Mouse (Mus musculus) midbrain, embryonic 12.5 days (tissue): ENCODE measurements around the gene Slc25a44. TPM values are rescaled to one million over a fixed set of nuclear protein-coding genes. Genes with fewer than 3 reads are reported as not detected.

Source experiments
- ATAC-seq: fragments of 200-750 bp; cut with Nextera tagmentation; 2 replicates; pipeline ENCODE4 v1.8.0; 2017; ENCODE audit warnings: low read depth, moderate TSS enrichment, moderate library complexity; ENCODE audit not compliant: low FRiP score
- H3K27ac ChIP-seq: fragments of 300-500 bp; sonication (generic); replicated peaks from 2 replicates; pipeline ENCODE4 v1.5.1; 2016; ENCODE audit warnings: mild to moderate bottlenecking
- H3K27me3 ChIP-seq: fragments of 300-500 bp; sonication (generic); 2 replicates; pipeline ENCODE4 v1.6.1; 2016; ENCODE audit warnings: mild to moderate bottlenecking
- H3K36me3 ChIP-seq: fragments of 300-500 bp; sonication (generic); 2 replicates; pipeline ENCODE4 v1.6.1; 2016
- H3K4me1 ChIP-seq: fragments of 300-500 bp; sonication (generic); 2 replicates; pipeline ENCODE4 v1.6.1; 2016
- H3K4me2 ChIP-seq: fragments of 300-500 bp; sonication (generic); replicated peaks from 2 replicates; pipeline ENCODE4 v1.6.1; 2016; ENCODE audit warnings: mild to moderate bottlenecking, moderate library complexity
- H3K4me3 ChIP-seq: fragments of 300-500 bp; sonication (generic); 2 replicates; pipeline ENCODE4 v1.5.1; 2016; ENCODE audit warnings: mild to moderate bottlenecking
- H3K9ac ChIP-seq: fragments of 300-500 bp; sonication (generic); replicated peaks from 2 replicates; pipeline ENCODE4 v1.6.1; 2016; ENCODE audit warnings: mild to moderate bottlenecking, moderate library complexity
- H3K9me3 ChIP-seq: fragments of 300-500 bp; sonication (generic); 2 replicates; pipeline ENCODE4 v1.6.1; 2016; ENCODE audit warnings: mild to moderate bottlenecking
- WGBS: fragments of 180-500 bp; shearing (Covaris S2); methylation state at CpG from one replicate; pipeline ENCODE4 v1.1.7; 2016; 5-methylcytosine and 5-hydroxymethylcytosine counted together
- polyA plus RNA-seq: library from polyadenylated mRNA; unstranded; fragments of >200 nt; fragmentation: Nextera tagmentation; extraction: Ambion mirVana; gene quantifications from 2 replicates; pipeline ENCODE4 v1.2.1, GENCODE M21; 2016

Gene Slc25a44
- polyA plus RNA-seq, result 23.6 and 24.6 TPM in 2 replicates

DNA sequence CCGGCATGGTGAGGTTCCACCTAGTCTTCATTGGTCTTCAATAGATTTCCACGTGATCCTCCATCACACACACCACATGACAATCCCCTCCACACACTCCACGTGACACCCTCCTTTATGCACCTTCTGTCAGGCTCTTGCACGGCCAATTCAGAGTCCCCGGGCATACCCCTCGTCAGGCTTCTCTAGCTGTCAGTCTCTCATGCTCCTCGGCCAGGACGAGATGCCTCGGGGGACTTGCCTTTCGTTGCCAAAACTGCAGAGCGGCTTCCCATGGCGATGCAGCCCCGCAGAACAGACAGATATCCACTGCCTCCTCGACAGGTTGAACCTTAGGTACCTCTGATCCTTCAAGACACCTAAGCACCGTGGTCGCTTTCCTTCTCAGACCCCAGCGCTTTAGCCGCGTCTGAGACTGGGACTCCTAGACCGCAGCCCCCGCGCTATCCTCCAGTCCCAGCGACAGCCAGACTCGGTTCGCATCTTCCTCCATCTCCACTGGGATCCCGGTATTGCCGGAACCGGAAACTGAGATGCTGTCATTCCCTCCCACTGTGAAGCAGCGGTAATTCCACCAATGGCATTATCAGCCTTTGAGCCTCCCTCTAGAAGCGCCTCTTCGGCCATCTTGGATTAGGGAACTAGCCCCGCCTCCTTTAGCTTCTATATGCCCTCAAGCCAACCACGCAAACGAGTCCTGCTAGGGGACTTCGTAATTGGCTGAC is at the start of gene Slc25a44:
Gene Slc25a44, minus strand, starts transcription at position 535 of the 725 bp plus-strand sequence.
- peak within 1 kb of the TSS; percentile 83 for H3K4me2 ChIP-seq
- peaks cover 6% of the 10 kb centered on the region; the same call in 1 of the 2 replicates for H3K27me3 ChIP-seq
- H3K27ac ChIP-seq, result peak within 1 kb of the TSS; percentile 46
- H3K9me3 ChIP-seq, result no peaks in the 10 kb centered on the region
- H3K9ac ChIP-seq, result peak within 1 kb of the TSS; percentile 76
- peaks cover 25% of the 10 kb centered on the region for H3K4me1 ChIP-seq
- H3K4me3 ChIP-seq, result peak within 1 kb of the TSS; percentile 84
- WGBS, result under 1% methylated on average over 35 of the region's 35 CpGs
- ATAC-seq, result peak; percentile 98
- peaks cover 19% of the 10 kb centered on the region for H3K36me3 ChIP-seq

DNA sequence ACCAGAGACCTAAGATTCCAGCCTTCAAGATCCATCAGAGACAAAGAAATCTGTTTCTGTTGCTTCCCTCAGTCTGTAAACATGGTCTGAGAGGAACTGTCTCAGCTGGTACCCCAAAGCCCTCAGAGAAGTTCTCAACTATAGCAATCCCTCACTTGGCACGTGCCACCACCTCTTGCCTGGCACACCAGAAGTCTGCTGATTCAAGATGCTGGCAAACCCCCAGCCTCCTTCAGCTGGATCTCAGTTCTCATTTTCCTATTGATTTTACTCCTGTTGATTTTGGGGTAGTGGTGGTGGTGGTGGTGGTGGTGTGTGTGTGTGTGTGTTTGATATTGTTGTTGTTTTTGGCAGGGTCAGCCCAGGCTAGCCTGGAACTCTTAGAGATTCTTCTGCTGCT is 48.6 kb upstream of the Slc25a44 start:
- WGBS, result 88% methylated on average over 1 of the region's 1 CpGs
- H3K4me1 ChIP-seq, result peaks cover 10% of the 10 kb centered on the region; the same call in 1 of the 2 replicates

DNA sequence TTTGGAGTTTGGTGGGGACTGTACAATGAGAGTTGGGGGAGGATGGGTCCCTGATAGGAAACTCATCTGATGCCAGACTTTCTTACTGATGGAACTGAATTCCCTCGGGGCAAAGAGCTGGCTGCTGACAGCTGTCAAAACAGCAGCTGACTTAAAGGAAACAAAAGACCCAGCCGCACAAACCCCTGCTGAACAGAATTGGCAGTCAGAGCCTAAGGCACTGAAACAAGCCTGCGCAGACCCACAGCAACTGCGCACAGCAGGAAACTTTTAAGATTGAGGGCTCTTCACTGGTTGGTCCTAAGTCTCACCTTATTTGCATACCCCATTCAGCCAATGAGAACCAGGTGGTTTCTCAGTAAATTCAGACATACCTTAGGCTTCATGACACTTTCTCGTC is 48.1 kb upstream of the Slc25a44 start:
- 0 out of 2 replicates have a peak, but pooled peaks have one; percentile 44 for ATAC-seq
- H3K27ac ChIP-seq, result no peak overlapping the region
- 0 out of 2 replicates have a peak, but pooled peaks cover 6% of the 10 kb centered on the region for H3K27me3 ChIP-seq
- no peaks in the 10 kb centered on the region for H3K9me3 ChIP-seq
- WGBS, result 34% methylated on average over 5 of the region's 5 CpGs
- no peaks in the 10 kb centered on the region for H3K36me3 ChIP-seq
- H3K4me2 ChIP-seq, result no peak overlapping the region
- no peak overlapping the region for H3K4me3 ChIP-seq
- H3K9ac ChIP-seq, result no peak overlapping the region
- H3K4me1 ChIP-seq, result peaks cover 10% of the 10 kb centered on the region; the same call in 1 of the 2 replicates

More for the DNA sequence above, 48.6 kb upstream of the Slc25a44 start:
- Histone ChIP-seq H3K4me2 (no peak overlapping the region), H3K4me3 (no peak overlapping the region), H3K9ac (no peak overlapping the region), H3K27me3 (peaks cover 5% of the 10 kb centered on the region; the same call in 1 of the 2 replicates), H3K36me3 (no peaks in the 10 kb centered on the region), H3K9me3 (no peaks in the 10 kb centered on the region), H3K27ac (no peak overlapping the region)
- ATAC-seq, result no peak

DNA sequence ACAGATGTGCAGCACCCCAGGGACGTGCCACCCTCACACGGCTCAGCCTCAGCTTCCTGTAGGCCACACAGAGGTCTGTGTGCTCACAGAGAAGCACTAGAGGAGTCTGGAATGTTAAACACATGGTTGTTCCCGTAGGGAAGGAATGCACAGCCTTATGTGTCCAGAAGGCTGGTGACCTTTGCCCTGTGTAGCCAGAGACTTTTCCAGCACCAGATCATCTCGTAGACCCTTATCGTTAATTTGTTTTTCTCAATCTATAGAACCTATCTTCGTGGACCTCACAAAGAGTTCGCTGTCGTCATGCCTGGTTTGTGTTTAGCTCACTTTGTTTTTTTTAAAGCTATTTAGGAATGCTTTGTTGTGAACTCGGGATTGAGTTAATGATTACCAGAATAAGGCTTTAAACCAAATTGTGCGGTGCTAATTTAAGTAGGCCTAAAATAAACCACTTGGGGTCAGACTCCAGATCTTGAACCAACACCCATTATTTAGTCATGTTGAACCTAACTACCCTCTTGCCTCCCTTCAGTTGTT is 46.1 kb upstream of the Slc25a44 start:
- ATAC-seq, result no peak
- Histone ChIP-seq H3K4me1 (peaks cover 12% of the 10 kb centered on the region; the same call in 1 of the 2 replicates), H3K4me3 (no peak overlapping the region), H3K9ac (no peak overlapping the region), H3K9me3 (no peaks in the 10 kb centered on the region), H3K27ac (no peak overlapping the region), H3K36me3 (no peaks in the 10 kb centered on the region), H3K4me2 (no peak overlapping the region), H3K27me3 (0 out of 2 replicates have a peak, but pooled peaks cover 12% of the 10 kb centered on the region)
- 70% methylated on average over 10 of the region's 10 CpGs for WGBS

DNA sequence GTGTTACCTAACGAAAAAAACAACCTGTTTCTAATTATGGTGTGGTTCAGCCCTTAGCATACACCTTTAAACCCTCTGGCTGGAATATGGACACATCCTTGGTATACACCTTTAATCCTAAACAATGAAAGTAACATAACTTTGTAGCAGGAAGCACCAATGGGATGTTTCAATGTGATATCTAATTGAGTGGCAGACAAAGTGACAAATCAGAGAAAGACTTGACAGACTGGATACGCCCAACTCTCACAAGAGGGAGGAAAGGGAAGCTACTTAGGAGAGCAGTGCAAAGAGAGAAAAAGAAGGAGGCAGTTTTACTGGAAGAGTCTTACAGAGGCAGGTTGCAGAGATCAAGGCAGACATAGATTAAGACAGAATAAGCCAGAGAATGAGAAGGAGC is 44.5 kb upstream of the Slc25a44 start:
- H3K27me3 ChIP-seq, result 0 out of 2 replicates have a peak, but pooled peaks cover 12% of the 10 kb centered on the region
- H3K4me1 ChIP-seq, result peaks cover 12% of the 10 kb centered on the region; the same call in 1 of the 2 replicates
- H3K27ac ChIP-seq, result no peak overlapping the region
- H3K36me3 ChIP-seq, result no peaks in the 10 kb centered on the region
- no peak overlapping the region for H3K9ac ChIP-seq
- no peaks in the 10 kb centered on the region for H3K9me3 ChIP-seq
- 84% methylated on average over 2 of the region's 2 CpGs for WGBS
- no peak overlapping the region for H3K4me3 ChIP-seq
- H3K4me2 ChIP-seq, result no peak overlapping the region
- ATAC-seq, result no peak

DNA sequence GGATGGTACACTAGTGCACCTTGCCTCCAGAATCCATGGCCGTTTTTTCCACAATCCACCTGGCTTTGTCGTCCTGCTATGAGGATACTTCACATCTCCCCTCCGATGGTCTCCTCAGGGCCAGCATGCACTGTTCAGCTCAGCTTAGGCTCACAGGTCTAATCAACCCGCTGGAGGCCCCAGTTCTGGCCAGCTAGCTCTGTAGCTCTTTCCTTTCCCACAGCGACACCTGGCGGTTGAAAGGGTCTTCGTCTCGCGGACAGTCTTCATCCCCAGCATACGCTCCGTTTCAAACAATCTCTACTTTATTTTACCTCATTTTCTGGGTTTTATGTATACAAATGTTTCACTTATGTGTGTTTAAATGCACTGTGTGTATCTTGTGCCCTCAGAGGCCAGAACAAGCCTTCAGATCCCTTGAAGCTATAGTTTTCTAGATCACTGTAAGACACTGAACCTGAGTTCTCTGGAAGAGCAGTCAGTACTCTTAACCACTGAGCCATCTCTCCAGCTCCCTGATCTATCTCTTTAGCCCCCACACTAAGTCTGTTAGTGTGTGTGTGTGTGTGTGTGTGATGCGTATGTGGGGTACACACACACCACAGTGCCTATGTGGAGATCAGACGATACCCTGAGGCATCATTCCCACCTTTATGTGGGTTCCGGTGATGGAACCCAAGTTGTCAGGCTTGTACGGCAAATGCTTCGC is 42.3 kb upstream of the Slc25a44 start:
- 27% methylated on average over 16 of the region's 16 CpGs for WGBS
- Histone ChIP-seq H3K9me3 (no peaks in the 10 kb centered on the region), H3K36me3 (no peaks in the 10 kb centered on the region), H3K4me3 (no peak overlapping the region), H3K4me2 (no peak overlapping the region), H3K9ac (no peak overlapping the region), H3K27ac (no peak overlapping the region), H3K4me1 (0 out of 2 replicates have a peak, but pooled peaks cover 2% of the 10 kb centered on the region), H3K27me3 (0 out of 2 replicates have a peak, but pooled peaks cover 12% of the 10 kb centered on the region)
- peak; percentile 82 for ATAC-seq

DNA sequence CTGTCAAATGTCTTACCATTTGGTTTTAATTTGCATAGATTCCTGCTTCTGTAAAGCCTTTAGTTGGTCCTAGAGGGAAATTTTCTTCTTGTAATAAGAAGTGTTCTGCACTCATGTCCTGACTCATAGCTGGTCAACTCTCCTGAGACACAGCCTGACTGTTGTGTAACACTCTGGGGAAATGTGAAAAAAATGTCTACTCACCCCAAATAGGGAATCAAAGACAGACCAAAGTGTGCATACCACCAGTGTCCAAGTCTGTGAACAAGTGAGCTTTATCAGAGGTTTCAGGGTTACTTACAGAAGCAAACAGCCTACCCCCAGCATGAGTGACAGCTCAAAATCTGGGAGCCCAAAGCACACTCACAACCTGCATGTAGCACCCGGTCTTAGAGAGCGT is 40.2 kb upstream of the Slc25a44 start:
- no peak overlapping the region for H3K27ac ChIP-seq
- 84% methylated on average over 2 of the region's 2 CpGs for whole genome bisulfite sequencing
- H3K9me3 ChIP-seq, result no peaks in the 10 kb centered on the region
- no peaks in the 10 kb centered on the region for H3K36me3 ChIP-seq
- no peak overlapping the region for H3K9ac ChIP-seq
- no peak overlapping the region for H3K4me3 ChIP-seq
- 0 out of 2 replicates have a peak, but pooled peaks cover 2% of the 10 kb centered on the region for H3K4me1 ChIP-seq
- peaks cover 26% of the 10 kb centered on the region for H3K27me3 ChIP-seq
- ATAC-seq, result no peak
- H3K4me2 ChIP-seq, result no peak overlapping the region

DNA sequence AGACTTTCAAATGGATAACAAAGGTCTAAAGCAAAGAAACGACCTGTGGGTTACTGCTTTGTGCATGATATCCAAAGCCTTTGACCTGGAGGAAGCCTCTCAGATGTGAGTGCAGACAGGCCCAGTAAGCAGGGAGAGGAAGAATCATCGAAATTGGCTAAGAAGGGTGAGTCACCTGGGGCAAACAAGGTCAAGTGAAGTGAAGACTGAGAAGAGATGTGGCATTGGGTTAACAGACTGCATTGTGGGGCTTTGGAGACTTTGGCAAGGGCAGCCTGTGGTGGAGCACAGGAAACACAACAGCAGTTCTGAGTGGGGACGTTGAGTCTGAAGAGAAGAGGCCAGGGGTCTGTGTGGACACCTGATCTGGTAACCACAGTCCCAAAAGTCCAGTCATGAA is 39.5 kb upstream of the Slc25a44 start:
- Histone ChIP-seq H3K4me3 (no peak overlapping the region), H3K36me3 (no peaks in the 10 kb centered on the region), H3K9me3 (no peaks in the 10 kb centered on the region), H3K9ac (no peak overlapping the region), H3K27ac (no peak overlapping the region), H3K27me3 (peaks cover 29% of the 10 kb centered on the region), H3K4me2 (no peak overlapping the region), H3K4me1 (0 out of 2 replicates have a peak, but pooled peaks cover 2% of the 10 kb centered on the region)
- no peak for ATAC-seq
- 57% methylated on average over 3 of the region's 3 CpGs for WGBS

DNA sequence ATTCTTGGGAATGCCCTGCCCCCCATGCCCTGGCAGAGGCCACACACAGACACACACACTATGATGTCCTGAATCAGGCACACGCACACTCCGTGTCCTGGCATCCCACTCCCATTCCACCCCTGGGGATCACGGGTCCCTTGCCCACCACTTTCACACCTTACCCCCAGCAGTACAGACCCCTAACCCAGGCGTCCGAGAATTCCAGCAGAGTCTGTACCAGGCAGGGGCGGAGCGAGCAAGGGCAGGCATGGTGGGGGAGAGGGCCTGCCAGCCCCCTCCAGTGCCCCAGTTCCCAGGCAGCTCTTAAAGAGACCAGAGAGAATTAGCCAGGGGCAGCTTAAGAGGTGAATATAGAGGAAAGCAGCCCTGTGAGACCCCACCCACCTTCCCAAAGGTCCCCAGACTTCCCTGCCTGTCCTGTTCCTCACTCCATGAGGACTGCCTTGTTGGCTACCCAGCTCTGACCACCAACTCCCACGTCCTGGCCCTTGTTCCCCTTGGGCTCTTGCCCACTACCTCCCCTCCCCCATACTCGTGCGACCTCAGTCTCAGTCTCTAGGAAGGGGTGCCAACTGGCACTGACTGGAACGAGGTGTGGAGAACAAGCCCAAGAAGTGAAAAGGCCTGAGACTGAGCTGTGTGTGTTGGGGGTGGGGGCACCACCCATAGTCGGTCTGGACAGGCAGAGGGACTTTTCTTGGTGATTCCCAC is 36.2 kb upstream of the Slc25a44 start, which contains the start of gene Sema4a:
Gene Sema4a, minus strand, starts transcription at position 200 of the 714 bp plus-strand sequence.
- Histone ChIP-seq H3K9me3 (no peaks in the 10 kb centered on the region), H3K4me3 (no peak within 1 kb of the TSS), H3K4me2 (no peak within 1 kb of the TSS), H3K27me3 (peaks cover 16% of the 10 kb centered on the region), H3K27ac (no peak within 1 kb of the TSS), H3K4me1 (peaks cover 21% of the 10 kb centered on the region), H3K36me3 (no peaks in the 10 kb centered on the region), H3K9ac (no peak within 1 kb of the TSS)
- no peak for ATAC-seq
- WGBS, result 47% methylated on average over 12 of the region's 12 CpGs

DNA sequence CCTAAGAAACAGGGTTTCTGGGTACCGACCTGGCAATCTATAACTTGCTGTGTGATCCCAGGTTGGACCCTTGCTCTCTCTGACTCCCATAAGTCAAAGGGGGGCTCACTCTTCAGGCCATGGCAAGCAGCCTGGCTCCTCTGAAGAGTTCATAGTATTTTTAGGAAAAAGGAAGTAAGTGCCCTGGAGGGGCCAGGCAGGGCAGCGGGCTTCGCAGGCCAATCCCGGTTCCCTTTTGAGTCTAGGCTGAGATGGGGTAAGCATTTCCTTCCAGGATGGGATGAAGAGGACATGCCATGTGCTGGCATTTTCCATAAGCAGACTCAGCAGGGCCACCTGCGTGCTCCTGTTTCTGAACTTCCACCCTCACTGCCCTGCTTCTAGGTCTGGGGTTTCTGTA is 35.1 kb upstream of the Slc25a44 start:
- peaks cover 16% of the 10 kb centered on the region for H3K27me3 ChIP-seq
- H3K9ac ChIP-seq, result no peak overlapping the region
- H3K4me3 ChIP-seq, result no peak overlapping the region
- H3K27ac ChIP-seq, result no peak overlapping the region
- H3K4me1 ChIP-seq, result peaks cover 21% of the 10 kb centered on the region
- H3K9me3 ChIP-seq, result no peaks in the 10 kb centered on the region
- 78% methylated on average over 5 of the region's 5 CpGs for WGBS
- no peak for ATAC-seq
- no peak overlapping the region for H3K4me2 ChIP-seq
- no peaks in the 10 kb centered on the region for H3K36me3 ChIP-seq

DNA sequence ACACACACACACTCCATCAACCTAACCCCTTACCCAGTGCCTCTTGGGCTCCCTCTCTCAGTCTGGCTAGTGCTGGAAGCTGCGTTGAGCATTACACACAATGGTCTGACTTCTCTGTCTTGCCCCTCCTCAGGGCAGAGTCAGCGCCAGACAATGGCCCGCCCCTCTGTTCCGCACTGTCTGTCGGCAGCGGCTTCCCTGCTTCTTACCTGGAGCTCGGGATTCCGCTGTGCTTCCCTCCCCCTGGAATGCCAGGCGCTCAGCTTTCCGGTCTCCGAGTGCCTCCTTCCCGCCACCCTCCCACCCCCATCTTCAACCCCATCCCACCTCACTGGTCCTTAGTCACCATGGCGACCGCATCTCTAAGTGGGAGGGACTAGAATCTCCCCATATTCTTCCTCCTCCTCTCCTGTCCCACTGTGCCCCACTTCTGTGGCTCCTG is 33.9 kb upstream of the Slc25a44 start:
- Histone ChIP-seq H3K27me3 (peaks cover 16% of the 10 kb centered on the region), H3K4me2 (peak overlapping the region; percentile 61), H3K27ac (peak overlapping the region; percentile 80), H3K9ac (peak overlapping the region; percentile 62), H3K4me1 (peaks cover 21% of the 10 kb centered on the region), H3K9me3 (no peaks in the 10 kb centered on the region), H3K4me3 (peak overlapping the region; percentile 47), H3K36me3 (no peaks in the 10 kb centered on the region; the same call in 1 of the 2 replicates)
- WGBS, result 2% methylated on average over 14 of the region's 14 CpGs
- ATAC-seq, result peak; percentile 84
